Mouse (Mus musculus) testis, postnatal 10 days (tissue): ENCODE results near the gene Yod1.

Experiments used
- DNase-seq: peaks from one replicate; pipeline ENCODE4 v3.0.0; 2021; ENCODE audit warnings: low spot score

Gene Yod1

DNA sequence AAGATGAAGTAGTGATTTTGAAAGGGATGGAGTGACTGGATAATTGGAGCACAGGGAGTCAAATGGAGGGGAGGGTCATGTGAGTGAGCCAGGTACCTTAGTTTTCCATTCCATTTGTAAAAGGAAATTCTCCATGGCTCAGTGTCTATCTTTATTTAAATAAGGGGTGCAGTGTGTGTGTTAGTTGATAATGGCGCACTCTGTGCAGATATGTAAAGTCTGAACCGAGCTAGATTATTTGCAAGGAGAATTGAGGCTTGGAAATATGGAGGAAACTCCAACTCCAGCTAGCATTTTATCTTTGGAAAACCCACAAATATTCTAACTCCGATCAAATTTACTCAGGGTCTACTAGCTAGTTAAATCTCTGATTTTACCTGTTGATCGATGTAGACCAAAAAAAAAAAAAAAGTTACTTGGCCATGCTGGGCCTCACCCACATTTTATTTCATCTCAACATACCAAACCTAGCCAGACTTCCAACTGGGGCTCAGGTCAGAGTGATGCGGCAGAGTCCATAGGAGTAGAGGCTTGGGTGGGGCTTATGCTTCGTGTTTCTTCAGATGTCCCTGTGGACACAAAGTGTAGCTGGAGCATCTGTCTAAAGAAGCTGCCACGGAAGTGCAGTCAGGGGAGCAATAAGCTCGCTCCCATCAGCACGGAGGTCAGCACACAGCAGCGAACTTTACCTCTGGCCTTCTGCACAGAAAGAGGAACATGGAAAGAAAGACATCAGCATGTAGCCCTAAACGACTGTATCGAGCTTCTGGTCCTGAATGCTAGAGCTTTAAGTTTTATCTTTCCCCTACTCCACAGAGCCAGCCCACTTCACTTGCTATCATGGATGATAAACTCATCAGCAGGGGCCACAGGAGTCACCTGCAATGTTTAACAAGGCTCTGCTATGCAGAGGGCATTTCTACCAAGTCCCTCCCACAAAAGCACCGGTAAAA, 15.9 kb downstream of the Yod1 start:
- no peak for DNase-seq

DNA sequence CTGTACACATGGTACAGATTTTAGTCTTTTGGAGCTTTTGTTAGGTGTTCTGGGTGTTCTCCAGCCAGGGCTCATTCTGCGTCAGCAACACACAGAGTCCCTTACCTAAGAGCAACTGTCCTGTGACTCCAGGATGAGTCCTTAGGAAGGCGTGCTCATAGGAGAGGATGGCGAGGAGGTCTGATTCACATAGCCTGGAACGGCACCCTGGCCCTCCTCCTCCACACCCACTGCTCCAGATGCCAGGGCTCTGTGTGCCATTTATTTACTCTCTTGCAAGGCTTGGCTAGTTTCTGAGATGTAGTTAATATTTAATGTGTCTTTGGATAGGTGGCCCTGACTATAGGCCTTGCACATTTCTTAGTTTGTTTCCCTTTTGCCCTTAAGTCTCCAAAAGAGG, 16.5 kb downstream of the Yod1 start:
- DNase-seq: no peak

DNA sequence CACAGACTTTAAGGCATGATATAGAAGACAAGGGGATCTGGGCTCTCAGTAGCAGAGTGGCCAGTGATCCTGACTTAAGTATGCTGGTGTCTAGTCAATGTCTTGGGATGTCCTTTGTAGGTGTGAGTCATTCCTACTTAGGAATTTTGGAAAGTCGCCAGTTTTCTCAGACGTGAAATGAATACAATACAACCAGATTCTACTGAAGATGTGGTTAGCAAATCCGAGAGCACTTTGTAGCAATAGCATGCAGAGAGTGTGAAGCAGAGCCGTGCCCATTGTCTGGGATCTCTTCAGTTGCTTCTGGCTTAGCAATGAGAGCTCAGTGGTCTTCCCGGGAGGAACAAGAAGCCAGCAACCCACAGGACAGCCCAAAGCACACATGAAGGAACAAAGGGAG, 17.3 kb downstream of the Yod1 start:
- DNase-seq: no peak

DNA sequence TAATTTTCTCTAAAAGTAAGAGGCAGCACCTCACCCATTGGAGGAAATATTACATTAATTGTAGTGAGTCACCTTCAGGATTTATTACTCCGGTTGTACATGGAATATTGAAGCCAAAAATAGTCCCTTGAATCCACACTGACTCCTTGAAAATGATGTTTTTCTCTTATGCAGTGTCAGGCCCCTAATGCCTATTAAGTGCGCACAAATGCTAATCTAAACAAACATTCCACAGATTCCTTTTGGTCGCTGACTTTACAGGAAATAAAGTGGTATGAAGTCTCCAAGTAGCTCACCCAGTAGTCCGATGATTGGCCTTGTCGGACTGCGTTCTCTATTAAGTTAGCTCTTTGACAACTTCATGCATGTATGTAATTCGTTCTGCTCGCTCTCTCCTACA, 17.7 kb downstream of the Yod1 start:
- no peak for DNase-seq

DNA sequence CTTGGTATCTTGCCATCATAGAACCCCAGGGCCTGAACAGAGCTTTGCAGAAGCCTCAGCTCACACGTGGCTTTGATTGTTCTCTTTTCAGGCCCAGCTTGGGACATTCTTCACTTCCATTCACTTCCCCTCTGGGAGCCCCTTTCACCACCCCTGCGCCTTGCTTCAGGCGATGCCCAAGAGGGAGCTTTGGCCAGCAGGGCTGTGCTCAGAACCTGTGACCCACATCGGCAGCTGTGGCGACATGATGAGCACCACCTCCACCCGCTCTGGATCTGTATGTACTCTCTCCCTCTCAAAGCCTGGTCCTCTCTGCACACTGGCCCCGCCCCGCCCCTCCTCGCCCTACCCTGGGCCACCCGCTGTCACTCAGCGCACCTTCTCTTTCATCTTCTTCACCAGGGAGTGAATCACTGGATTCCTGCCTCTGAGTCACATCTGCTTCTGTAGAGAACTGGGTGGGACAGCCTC, 20.3 kb downstream of the Yod1 start:
- no peak for DNase-seq

DNA sequence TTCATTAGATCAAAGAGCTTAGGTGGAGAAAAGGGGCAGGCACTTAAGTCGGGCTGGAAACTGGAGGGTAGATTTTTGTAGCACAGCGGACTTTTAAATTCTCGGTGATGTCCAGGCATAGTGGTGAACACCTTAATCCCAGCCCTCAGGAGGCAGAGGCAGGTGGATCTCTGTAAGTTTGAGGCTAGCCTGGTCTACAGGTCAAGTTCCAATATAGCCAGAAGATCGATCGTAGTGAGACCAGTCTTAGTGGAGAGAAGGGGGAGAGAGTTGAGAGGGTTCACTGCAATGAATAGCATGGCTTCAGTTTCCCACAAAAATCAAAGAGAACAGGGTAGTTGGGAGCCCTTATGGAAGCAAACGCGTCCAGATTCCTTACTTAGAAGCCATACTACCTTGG, 20.8 kb downstream of the Yod1 start:
- DNase-seq: no peak

DNA sequence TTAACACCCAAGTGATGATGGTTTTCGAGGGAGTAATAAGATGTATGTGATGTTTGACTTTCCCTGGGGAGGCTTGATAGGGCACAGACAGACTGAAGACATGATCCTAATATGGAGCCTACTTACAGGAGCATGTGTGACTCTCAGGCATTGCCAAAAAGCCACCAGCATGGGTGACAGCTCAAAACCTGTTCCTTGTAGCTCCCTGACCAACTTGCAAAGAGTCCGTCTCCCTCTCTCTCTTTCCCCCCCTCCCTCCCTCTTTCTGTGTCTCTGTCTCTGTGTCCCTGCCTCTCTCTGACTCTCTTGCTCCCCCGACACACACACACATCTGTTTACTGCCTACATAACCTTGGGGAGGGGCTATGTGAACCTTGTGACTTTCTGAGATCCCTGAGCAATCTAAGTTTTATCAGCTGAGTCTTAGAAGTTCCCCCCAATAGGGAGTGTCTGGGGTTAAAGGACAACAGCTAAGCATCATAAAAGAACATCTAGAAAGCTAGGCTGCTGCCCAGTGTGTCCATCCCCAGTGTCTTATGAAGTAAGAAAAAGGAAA, 21.5 kb downstream of the Yod1 start:
- DNase-seq: no peak

DNA sequence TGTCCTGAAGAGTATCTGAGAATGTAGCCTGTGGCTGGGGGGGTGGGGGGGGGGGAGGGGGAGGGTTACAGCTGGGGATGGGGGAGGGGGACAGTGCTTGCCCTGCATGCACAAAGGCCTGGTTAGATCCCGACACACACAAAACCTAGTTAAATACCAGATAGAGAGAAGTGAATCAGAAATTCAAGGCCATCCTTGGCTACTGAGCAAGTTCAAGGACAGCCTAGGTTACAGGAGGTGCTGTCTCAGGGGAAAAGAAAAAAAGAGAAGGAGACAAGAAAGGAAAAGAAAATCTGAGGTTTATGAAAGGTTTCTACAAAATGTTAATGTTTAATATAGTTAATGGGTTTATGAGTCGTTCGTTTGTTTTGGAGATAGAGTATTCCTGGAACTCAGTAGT, 22.5 kb downstream of the Yod1 start:
- no peak for DNase-seq

DNA sequence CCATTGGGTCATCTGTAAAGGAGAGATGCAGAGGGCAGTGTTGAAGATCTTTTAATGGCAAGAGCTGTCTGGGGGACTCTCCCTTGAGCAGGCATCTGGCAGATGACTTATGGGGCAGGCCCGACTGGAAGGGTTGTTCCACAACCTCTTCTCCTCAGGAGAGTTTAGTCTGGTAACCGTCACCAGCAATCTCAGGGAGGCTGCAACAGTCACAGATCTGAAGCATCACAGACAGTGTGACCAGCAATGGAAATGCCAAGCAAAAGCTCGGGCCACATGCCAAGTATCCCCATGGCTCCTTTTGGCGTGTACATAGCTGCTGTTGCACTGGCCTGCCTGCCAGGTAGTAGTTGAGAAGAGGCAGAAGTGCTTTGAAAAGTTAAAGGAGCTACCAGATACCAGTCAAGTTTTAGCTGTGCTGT, 23.1 kb downstream of the Yod1 start:
- no peak for DNase-seq

DNA sequence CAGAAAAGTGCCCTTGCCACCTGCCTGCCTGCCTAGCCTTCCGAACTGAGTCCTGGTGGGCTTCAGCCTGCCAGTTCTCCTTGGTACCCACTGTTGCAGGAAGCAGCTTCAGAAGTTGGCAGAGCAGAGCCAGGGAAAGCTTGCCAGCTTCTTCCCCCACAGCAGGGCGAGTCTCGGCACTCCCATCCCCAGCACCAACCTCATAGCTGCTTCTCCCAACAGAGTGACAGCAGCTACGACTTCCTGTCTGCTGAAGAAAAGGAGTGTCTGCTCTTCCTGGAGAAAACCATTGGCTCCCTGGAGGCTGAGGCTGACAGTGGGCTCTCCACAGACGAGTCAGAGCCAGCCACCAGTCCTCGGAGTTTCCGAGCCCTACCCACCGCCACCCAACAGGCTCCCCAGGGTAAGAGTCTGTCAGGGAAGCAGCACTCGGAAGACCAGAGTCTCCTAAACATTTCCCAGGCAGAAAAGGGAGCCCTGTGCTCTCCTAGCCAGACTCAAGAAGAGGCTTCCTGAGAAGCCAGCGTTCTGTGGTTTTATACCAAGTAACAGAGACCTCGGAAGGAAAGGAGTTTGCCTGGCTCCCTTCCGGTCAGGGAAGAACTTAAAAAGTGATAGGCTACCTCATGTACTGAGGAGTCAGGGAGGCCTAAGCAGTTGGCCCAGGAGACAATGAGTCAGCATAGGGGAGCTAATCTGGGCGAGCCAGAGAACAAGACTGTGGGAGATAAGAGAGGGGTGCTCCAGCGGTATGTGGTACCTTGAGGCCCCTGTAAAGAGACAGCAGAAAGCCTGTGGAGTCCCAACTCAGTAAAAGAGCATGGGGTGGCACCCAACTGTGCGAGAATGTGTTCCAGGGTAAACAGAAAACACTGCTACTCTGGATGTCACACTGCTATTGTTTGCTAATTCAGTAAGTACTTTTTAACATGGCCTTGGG, 23.9 kb downstream of the Yod1 start:
- DNase-seq: no peak

DNA sequence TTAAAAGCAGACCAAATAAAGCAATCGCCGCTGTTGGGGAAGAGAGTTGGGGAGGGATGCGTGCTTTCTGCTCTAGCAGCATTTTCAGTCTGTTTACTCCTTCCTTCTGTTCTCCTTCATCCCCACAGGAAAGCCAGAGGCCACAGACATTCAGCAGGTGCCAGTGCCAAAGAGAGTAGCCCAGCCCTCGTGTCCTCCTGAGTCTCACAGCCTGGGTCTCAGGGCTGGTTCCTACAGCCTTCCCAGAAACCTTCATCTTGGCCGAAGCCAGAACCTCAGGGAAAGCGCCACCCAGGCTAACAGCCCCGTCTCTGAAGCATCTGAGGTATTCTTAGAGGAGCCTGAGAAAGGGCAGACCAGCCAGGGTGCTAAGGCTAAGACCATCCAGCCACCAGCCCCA, 25.1 kb downstream of the Yod1 start:
- no peak for DNase-seq

DNA sequence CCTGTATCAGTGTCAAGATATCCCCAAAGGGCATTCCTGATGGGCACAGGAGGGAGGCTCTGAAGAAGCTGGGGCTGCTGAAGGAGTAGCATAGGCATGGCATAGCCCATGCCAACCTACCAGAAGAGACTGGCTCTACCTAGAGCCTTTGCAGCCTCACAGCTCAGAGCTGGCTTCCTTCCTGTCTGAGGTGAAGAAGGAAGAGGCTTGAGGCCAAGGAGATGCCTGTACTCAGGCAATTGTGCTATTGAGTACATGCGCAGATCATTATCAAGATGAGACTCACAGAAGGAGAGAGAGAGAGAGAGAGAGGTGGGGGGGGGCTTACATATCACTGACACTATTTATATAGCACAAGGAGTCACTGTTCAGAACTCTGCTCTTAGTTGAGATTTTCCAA, 26.6 kb downstream of the Yod1 start:
- DNase-seq: no peak

DNA sequence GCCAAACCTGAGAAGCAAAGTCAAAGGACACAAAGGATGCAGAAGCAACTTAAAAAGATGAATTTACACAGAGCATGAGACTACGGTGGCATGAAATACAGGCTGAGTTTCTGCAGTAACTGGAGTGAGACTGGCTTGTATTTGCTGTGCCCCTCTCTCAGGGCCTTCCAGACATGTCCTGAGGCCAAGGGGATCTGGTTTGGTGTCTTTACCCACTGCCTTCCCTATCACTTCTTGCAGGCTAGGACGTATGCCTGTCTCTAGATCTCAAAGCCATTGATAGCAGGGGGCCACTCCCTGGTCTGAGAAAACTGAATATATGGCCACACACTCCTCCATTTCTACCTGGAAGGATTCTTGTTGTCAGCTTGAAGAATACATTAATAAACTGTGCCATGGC, 27.1 kb downstream of the Yod1 start:
- no peak for DNase-seq

DNA sequence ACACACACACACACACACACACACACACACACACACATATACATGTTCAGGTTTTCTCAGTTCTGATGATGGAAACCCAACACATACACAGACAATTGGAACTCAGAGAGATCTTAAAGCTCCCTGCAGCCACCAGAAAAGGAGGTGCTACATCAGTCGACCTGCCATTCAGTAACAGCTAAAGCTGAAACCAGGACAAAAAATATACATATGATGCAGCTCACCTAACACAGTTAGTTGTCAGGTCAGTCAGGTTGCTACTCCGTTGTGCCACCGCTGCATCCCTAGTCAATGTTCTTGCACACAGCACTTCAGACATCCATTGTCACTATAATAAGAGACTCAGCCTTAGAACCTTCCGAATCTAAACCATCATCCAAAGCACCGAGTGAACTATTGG, 27.8 kb downstream of the Yod1 start:
- no peak for DNase-seq

DNA sequence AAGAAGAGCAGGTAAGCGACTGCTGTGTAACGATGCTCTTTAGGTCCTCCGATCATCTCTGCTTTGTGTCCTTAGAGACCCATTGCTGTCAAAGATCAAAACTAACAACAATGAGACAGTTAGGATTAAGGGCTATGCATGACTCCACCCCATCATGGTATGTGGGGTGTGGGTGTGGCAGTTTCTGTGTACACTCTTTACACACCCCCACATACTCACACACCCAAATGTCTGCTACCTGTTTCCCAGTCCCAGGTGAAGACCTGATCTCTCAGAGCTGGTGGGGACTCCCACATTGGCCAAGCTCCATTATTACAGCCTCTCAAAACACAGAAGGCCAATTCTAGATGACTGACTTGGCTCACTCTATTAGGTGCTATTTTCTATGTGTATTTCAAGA, 28.5 kb downstream of the Yod1 start:
- no peak for DNase-seq

DNA sequence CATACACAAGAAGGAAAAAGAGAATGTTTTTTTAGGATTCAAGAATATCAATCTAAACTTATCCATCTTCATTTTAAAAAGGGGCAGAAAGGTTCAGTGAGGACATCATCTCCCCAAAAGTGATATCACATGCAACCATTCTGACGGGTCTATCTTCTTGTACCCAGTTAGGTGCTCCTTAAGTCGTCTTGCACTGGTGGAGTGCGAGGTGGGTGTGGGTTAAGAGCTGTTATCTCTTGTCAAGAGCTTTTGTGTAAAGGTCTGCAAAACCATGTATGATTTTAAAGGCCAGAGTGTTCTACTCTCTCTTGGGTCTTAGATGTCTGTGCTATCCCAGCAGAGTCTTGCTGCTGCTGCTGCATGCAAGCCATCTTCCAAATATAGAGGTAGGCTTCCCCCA, 29.7 kb downstream of the Yod1 start:
- DNase-seq: no peak

DNA sequence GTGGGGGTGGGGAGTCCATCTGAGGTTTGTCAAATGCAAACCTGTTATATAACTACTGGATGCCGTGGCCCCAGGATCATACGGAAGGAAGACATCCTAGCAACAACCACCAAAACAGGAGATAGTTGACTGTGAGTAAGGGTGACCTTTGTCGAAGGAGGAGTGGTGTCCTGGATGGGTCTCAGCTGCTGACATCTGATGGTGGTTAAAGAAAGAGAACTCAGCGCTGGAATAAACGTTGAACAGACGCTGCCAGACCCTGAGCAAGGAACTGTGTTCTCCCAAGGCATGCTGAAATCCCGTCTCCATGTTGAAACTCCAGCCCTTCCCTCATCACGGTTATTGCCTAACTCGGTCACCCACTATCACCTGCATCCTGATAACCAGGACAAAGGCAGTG, 42.6 kb downstream of the Yod1 start:
- DNase-seq: no peak

DNA sequence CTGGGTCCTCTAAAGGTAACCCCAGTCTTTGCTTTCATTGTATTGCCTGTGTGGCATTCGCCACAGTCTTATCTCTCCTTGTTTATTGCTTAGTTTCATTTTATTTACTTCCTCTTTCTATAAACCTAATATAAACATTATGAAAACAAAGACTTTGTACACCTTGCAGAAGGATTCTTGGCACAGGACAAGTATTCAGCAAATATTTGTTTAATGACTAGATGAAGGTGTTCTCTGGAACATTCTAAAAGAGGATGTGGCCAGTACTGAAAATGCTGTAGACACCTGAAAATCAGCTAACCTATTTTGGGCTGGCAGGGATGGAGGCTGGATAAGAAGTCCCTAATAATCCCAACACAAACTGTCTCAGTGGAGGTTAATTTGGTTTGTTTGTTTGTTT, 44.5 kb downstream of the Yod1 start:
- no peak for DNase-seq

DNA sequence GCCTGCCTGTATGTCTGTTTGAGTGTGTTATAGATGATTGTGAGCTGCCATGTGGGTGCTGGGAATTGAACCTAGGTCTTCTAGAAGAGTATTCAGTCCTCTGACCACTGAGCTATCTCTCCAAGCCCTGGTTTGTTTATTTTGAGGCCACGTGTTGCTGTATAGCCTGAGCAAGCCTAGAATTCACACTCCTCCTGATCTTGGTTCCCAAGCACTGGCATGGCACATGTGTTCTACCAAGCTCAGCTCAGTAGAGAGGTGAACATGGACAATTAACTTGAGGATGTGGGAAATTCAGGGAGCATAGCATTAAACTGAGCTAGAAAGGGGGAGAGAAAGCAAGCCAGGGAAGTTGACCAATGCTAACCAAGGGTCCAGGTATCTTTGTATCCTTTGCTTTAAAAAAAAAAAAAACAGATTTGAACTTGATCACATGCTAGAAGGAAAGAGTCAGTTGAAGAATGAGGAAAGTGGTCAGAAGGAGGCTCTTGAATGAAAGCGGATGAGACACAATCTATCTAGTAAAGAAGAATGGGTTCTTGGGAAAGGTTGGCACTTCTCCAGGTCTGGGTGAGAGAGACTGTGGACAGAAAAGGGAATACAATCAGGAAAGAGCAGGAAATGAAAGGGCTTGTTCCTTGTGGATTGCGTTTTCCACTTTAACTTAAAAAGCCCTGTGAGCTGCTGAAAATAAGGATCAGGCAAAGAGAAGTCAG, 45.1 kb downstream of the Yod1 start:
- no peak for DNase-seq

DNA sequence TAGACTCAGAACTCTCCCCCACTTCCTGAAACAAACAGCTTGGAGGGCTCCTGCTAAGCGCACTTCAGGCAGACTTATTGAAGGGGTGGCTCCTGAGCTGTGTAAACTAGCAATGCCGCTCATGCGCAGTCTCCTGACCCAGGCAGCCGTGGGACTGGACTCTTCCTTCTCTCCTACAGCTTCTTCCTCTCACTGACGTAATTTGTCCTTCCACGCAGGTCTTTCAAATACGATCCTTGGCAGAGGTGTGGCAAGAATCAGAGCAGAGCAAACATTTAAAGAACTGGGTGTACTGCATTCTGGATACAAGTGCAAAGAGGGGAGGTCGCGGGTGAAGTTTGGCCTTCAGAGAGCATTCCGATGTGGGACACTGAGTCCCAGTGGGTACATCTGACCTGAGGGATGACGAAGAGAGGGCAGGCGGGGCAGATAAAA, 46.9 kb downstream of the Yod1 start:
- peak; percentile 66 for DNase-seq

DNA sequence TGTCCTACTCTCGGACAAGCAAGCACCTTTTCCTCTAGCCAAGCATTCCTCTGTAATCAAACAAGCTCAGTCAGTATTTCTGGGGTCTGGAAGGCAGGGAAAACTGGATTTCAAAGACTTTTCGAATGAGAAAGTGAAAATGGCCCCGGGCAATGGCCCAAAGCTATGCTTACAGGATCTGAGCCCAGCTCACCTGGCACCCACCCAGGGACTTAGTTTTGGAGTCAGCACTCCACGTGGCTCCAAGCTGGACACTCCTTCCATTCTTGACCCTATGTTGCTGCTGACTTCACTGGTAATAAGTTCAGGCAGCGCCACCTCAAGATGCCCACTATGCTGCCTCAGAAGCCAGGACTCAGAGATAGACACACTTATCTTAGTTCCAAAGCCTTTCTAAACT, 49.9 kb downstream of the Yod1 start:
- peak; percentile 58 for DNase-seq

DNA sequence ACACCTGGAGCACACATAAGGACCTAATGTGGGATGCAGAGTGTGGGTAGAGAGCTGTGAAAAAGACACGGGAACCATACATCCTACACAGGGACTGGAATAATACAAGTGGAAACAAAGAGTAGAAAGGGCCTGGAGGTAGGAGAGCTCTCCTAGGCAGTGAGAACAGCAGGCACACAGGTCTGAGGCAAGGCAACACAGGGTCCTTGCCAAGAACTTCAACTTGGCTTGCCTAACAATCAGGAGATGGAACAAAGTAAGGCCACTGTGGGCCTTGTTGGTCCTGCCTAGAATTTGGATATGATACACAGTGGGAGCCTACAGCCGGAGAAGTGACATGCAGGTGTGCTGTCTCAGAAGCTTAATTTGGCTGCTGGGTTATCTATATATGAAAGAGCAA, 52.8 kb downstream of the Yod1 start:
- no peak for DNase-seq
